Mouse (Mus musculus) activated CD4-positive, CD25-positive, alpha-beta regulatory T cell (primary cell): ENCODE results near the gene Arid3a. TPM values are rescaled to one million over a fixed set of nuclear protein-coding genes. Genes with fewer than 3 reads are reported as not detected.

Experiments used
- polyA plus RNA-seq, 2 experiments: library from polyadenylated mRNA; unstranded; fragments of 100-300 nt; shearing (Covaris generic); gene quantifications; one replicate each; pipeline ENCODE4 v1.2.1; 2017

The Arid3a gene
- polyA plus RNA-seq, result 10 to 100 TPM in 1 of 2 experiments, 1 to 10 TPM in 1; 7.0 to 15.0 TPM

GRCm38 (mm10) chr10:79926491-79927323, at the start of gene Arid3a:
Gene Arid3a (plus strand): TSS chr10:79927043.

GRCm38 (mm10) chr10:79886054-79886453, 40.8 kb upstream of the Arid3a start, which contains the start of gene Elane:
Gene Elane (plus strand): TSS chr10:79886247.

GRCm38 (mm10) chr10:79890670-79891069, 36.2 kb upstream of the Arid3a start, which contains the start of gene Cfd:
Gene Cfd (plus strand): TSS chr10:79890853.

GRCm38 (mm10) chr10:79908167-79909091, 18.4 kb upstream of the Arid3a start, which contains the start of gene Med16:
Gene Med16 (minus strand): TSS chr10:79908923.

GRCm38 (mm10) chr10:79910556-79910955, 16.3 kb upstream of the Arid3a start, which contains the start of gene Gm26602:
Gene Gm26602 (plus strand): TSS chr10:79910856.

GRCm38 (mm10) chr10:79916808-79917531, 9.9 kb upstream of the Arid3a start, which contains the start of gene Kiss1r:
Gene Kiss1r (plus strand): TSS chr10:79916971.

GRCm38 (mm10) chr10:79920958-79921535, 5.8 kb upstream of the Arid3a start, which contains the start of gene R3hdm4:
Gene R3hdm4 (minus strand): TSS chr10:79921208.

GRCm38 (mm10) chr10:79959847-79960601, 33.2 kb downstream of the Arid3a start, which contains the start of gene Wdr18:
Gene Wdr18 (plus strand): TSS chr10:79960152.

GRCm38 (mm10) chr10:79970415-79971182, 43.8 kb downstream of the Arid3a start, which contains the start of gene Grin3b:
Gene Grin3b (plus strand): TSS chr10:79970715.

GRCm38 (mm10) chr10:79984195-79984816, 57.5 kb downstream of the Arid3a start, which contains the start of gene Tmem259:
Gene Tmem259 (minus strand): TSS chr10:79984330.

GRCm38 (mm10) chr10:79988506-79989271, 61.8 kb downstream of the Arid3a start, which contains the start of gene Cnn2:
Gene Cnn2 (plus strand): TSS chr10:79988584.

GRCm38 (mm10) chr10:79996272-79997033, 69.6 kb downstream of the Arid3a start, which contains the start of gene Abca7:
Gene Abca7 (plus strand): TSS chr10:79996494.

Other genes with a start within 250 kb of the Arid3a start
- gene Cdc34, start 244.8 kb upstream of the Arid3a start, polyA plus RNA-seq, result 100 to 1,000 TPM; 104 to 107 TPM
- 1 to 10 TPM; 1.2 to 1.5 TPM for gene Gzmm, start 238.0 kb upstream of the Arid3a start, polyA plus RNA-seq
- gene Bsg, start 222.6 kb upstream of the Arid3a start, polyA plus RNA-seq, result 100 to 1,000 TPM; 226 to 283 TPM
- under 1 TPM; 0.13 to 0.23 TPM for gene Hcn2, start 210.4 kb upstream of the Arid3a start, polyA plus RNA-seq
- gene Polrmt, start 180.5 kb upstream of the Arid3a start, polyA plus RNA-seq, result 10 to 100 TPM; 29.5 to 32.3 TPM
- under 1 TPM; 0.12 to 0.33 TPM for gene Fgf22, start 172.0 kb upstream of the Arid3a start, polyA plus RNA-seq
- gene Rnf126, start 160.1 kb upstream of the Arid3a start, polyA plus RNA-seq, result 10 to 100 TPM; 47.0 to 58.4 TPM
- under 1 TPM; 0.55 to 0.81 TPM for gene Fstl3, start 149.8 kb upstream of the Arid3a start, polyA plus RNA-seq
- gene Prss57, start 136.1 kb upstream of the Arid3a start, polyA plus RNA-seq, result under 1 TPM; 0.23 to 0.55 TPM
- gene Palm, start 133.5 kb upstream of the Arid3a start, polyA plus RNA-seq, result 1 to 10 TPM; 2.1 to 3.4 TPM
- gene Misp, start 106.1 kb upstream of the Arid3a start, polyA plus RNA-seq, result 1 to 10 TPM in 1 of 2 experiments, not detected in 1; 1.1 TPM
- gene Ptbp1, start 72.6 kb upstream of the Arid3a start, polyA plus RNA-seq, result 100 to 1,000 TPM; 242 to 297 TPM
- gene Prtn3, start 52.6 kb upstream of the Arid3a start, polyA plus RNA-seq, result not detected
- gene Plppr3, start 52.4 kb upstream of the Arid3a start, polyA plus RNA-seq, result 1 to 10 TPM; 2.5 to 3.6 TPM
- not detected for gene Elane, start 40.8 kb upstream of the Arid3a start, polyA plus RNA-seq
- not detected for gene Cfd, start 36.2 kb upstream of the Arid3a start, polyA plus RNA-seq
- 10 to 100 TPM; 27.8 to 35.8 TPM for gene Med16, start 18.1 kb upstream of the Arid3a start, polyA plus RNA-seq
- gene Gm26602, start 16.2 kb upstream of the Arid3a start, polyA plus RNA-seq, result 10 to 100 TPM; 16.0 to 34.9 TPM
- gene Kiss1r, start 10.1 kb upstream of the Arid3a start, polyA plus RNA-seq, result under 1 TPM; 0.47 to 0.56 TPM
- gene R3hdm4, start 5.8 kb upstream of the Arid3a start, polyA plus RNA-seq, result 100 to 1,000 TPM; 188 to 197 TPM
- 10 to 100 TPM; 52.3 to 56.5 TPM for gene Wdr18, start 33.1 kb downstream of the Arid3a start, polyA plus RNA-seq
- gene Grin3b, start 43.7 kb downstream of the Arid3a start, polyA plus RNA-seq, result under 1 TPM; 0.13 to 0.28 TPM
- 10 to 100 TPM; 24.8 to 28.5 TPM for gene Tmem259, start 57.3 kb downstream of the Arid3a start, polyA plus RNA-seq
- 100 to 1,000 TPM; 650 to 940 TPM for gene Cnn2, start 61.5 kb downstream of the Arid3a start, polyA plus RNA-seq
- gene Abca7, start 69.5 kb downstream of the Arid3a start, polyA plus RNA-seq, result 10 to 100 TPM; 21.2 to 46.3 TPM
- gene Arhgap45, start 89.6 kb downstream of the Arid3a start, polyA plus RNA-seq, result 100 to 1,000 TPM; 587 to 734 TPM
- 100 to 1,000 TPM; 167 to 199 TPM for gene Polr2e, start 112.8 kb downstream of the Arid3a start, polyA plus RNA-seq
- gene Gpx4, start 120.1 kb downstream of the Arid3a start, polyA plus RNA-seq, result 100 to 1,000 TPM; 438 to 449 TPM
- 10 to 100 TPM; 34.5 to 48.9 TPM for gene Sbno2, start 178.5 kb downstream of the Arid3a start, polyA plus RNA-seq
- gene Stk11, start 188.8 kb downstream of the Arid3a start, polyA plus RNA-seq, result 10 to 100 TPM; 32.3 to 56.4 TPM
- 100 to 1,000 TPM; 430 to 441 TPM for gene Atp5d, start 211.6 kb downstream of the Arid3a start, polyA plus RNA-seq
- 1 to 10 TPM; 1.8 to 1.9 TPM for gene Cbarp, start 213.8 kb downstream of the Arid3a start, polyA plus RNA-seq
- 1 to 10 TPM; 3.1 to 8.5 TPM for gene Midn, start 221.2 kb downstream of the Arid3a start, polyA plus RNA-seq
- gene Cirbp, start 238.9 kb downstream of the Arid3a start, polyA plus RNA-seq, result 100 to 1,000 TPM; 134 to 324 TPM
- 10 to 100 TPM; 19.3 to 25.7 TPM for gene 1600002K03Rik, start 245.9 kb downstream of the Arid3a start, polyA plus RNA-seq